Mouse (Mus musculus) embryonic facial prominence, embryonic 12.5 days (tissue): ENCODE results near the gene Ramac. TPM values are rescaled to one million over a fixed set of nuclear protein-coding genes. Genes with fewer than 3 reads are reported as not detected.

Experiments
- ATAC-seq: fragments of 200-750 bp; cut with Nextera tagmentation; 2 replicates; pipeline ENCODE4 v1.8.0; 2017; ENCODE audit not compliant: insufficient number of reproducible peaks, insufficient read depth, low FRiP score, low TSS enrichment
- H3K27ac ChIP-seq: fragments of 300-500 bp; sonication (generic); 2 replicates; pipeline ENCODE4 v1.5.1; 2016; ENCODE audit warnings: mild to moderate bottlenecking
- H3K27me3 ChIP-seq: fragments of 300-500 bp; sonication (generic); 2 replicates; pipeline ENCODE4 v1.6.1; 2016; ENCODE audit warnings: mild to moderate bottlenecking, moderate library complexity
- H3K36me3 ChIP-seq: fragments of 300-500 bp; sonication (generic); 2 replicates; pipeline ENCODE4 v1.6.1; 2016; ENCODE audit warnings: mild to moderate bottlenecking
- H3K4me1 ChIP-seq: fragments of 300-500 bp; sonication (generic); 2 replicates; pipeline ENCODE4 v1.6.1; 2016
- H3K4me2 ChIP-seq: fragments of 300-500 bp; sonication (generic); replicated peaks from 2 replicates; pipeline ENCODE4 v1.6.1; 2016; ENCODE audit warnings: mild to moderate bottlenecking, moderate library complexity
- H3K4me3 ChIP-seq: fragments of 300-500 bp; sonication (generic); 2 replicates; pipeline ENCODE4 v1.5.1; 2016; ENCODE audit warnings: mild to moderate bottlenecking
- H3K9ac ChIP-seq: fragments of 300-500 bp; sonication (generic); 2 replicates; pipeline ENCODE4 v1.6.1; 2016; ENCODE audit warnings: mild to moderate bottlenecking, moderate library complexity
- H3K9me3 ChIP-seq: fragments of 300-500 bp; sonication (generic); 2 replicates; pipeline ENCODE4 v1.6.1; 2016; ENCODE audit warnings: mild to moderate bottlenecking, moderate library complexity
- WGBS: fragments of 180-500 bp; shearing (Covaris S2); methylation state at CpG from one replicate; pipeline ENCODE4 v1.1.7; 2016; 5-methylcytosine and 5-hydroxymethylcytosine counted together
- polyA plus RNA-seq: library from polyadenylated mRNA; unstranded; fragments of >200 nt; fragmentation: Nextera tagmentation; extraction: Ambion mirVana; gene quantifications from 2 replicates; pipeline ENCODE4 v1.2.1, GENCODE M21; 2016

Gene Ramac
- polyA plus RNA-seq, 1 experiment from 2014 or later: 122 TPM

DNA sequence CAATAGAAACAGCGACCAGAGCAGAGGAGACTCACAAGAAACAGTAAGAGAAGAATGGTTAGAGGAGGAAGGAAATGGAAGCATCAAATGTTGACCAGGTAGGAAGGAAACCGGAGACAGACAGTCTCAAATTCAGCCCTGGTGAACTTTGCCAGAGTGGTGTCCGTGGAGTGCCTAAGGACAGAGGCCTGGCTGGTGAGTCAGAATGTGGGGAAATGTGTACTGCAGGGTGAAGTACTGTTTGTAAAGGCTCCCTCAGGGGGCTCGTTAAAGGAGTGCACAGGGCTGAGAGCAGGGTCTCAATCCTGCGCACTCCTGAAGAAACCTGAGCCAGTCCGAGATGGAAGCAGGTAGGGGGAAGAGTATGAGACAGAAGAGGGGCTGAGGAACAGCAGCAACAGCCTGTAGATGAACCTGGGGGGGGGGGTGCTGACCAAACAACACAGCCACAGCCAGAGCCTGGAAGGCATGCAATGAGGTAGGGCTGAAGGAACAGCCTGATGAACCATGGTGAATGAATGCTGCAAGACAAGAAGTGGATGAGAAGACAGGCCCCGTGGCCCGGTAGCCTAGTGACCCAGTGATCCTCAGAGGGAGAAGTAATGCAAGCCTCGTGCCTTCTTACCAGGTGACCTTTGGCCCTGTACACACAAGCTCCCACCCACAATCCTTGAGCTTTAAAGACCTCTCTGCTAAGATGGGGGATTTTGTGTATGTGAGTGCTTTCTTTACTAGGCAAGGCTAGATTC is 27.3 kb upstream of the Ramac start:
- no peak for ATAC-seq
- Histone ChIP-seq H3K36me3 (no peaks in the 10 kb centered on the region), H3K27ac (no peak overlapping the region), H3K4me1 (no peaks in the 10 kb centered on the region), H3K4me3 (no peak overlapping the region), H3K4me2 (no peak overlapping the region), H3K27me3 (no peaks in the 10 kb centered on the region), H3K9me3 (no peaks in the 10 kb centered on the region), H3K9ac (no peak overlapping the region)
- WGBS: 62% methylated on average over 9 of the region's 9 CpGs

DNA sequence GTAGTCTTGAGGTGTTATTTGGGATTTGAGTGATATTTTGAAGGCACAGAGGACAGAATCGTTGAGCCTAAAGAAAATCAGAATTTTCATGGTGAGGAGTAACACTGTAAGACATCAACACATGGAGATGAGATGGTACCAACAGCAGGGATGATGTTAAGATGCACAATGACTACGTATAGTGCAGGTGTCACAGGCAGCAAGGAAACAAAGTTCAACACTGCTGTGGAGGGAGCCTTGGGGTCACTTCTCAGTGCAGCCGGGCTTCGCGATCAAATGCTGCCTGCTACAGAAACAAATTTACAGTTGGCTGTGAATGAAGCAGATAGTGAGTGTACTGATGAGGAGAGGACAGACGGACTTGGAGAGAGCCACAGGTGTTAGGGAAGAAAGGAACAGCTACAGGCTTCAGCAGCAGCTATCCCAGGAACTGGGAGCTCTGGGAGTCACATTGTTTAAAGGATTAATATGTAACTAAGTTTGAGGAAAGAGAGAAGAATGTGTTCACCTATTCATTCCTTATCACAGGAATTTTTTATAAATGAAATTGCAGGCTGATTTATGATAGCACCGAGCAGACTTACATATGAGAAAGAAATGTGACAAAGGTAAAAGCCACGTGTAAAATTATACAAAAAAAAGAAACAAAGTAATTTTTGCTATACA is 23.9 kb upstream of the Ramac start:
- H3K9ac ChIP-seq: no peak overlapping the region
- WGBS: 76% methylated on average over 8 of the region's 8 CpGs
- no peaks in the 10 kb centered on the region for H3K36me3 ChIP-seq
- no peak for ATAC-seq
- H3K27me3 ChIP-seq: no peaks in the 10 kb centered on the region
- H3K27ac ChIP-seq: no peak overlapping the region
- H3K9me3 ChIP-seq: no peaks in the 10 kb centered on the region
- no peak overlapping the region for H3K4me2 ChIP-seq
- H3K4me1 ChIP-seq: no peaks in the 10 kb centered on the region
- H3K4me3 ChIP-seq: no peak overlapping the region

DNA sequence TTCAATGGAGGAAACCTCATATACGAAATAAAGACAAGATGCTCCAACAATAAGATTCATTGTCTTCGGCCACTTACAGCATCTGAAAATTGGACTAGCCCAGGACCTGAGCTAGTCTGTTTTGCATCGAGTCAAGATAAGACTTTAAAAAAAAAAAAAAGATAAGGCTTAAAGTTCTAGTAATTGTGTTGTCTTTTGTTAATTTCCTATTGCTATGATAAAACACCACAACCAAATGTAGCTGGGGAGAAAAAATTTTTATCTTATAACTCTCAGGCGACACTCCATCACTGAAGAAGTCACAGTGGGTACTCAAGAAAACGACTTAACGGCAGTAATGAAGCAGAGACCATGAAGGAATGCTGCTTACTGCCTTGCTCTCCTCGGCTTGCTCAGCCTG is 22.7 kb upstream of the Ramac start:
- no peak overlapping the region for H3K27ac ChIP-seq
- no peak overlapping the region for H3K4me2 ChIP-seq
- WGBS: 90% methylated on average over 7 of the region's 7 CpGs

DNA sequence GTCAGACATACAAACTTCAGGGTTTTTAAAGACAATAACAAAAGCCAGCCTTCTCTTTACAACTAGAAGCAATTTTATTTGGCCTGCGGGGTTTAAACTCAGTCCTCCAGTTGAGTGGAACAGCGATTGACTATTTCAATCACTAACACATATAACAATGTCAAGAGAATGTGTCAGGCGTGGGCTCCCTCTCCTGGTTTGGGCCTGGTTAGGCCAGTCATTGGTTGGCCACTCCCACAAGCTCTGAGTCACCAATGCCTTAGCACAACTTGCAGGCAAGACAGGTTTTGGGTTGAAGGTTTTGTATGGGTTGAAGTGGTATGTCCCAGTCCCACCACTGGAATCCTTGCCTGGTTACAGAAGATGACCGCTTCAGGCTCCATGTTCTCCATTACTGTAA is 18.6 kb upstream of the Ramac start:
- 74% methylated on average over 4 of the region's 4 CpGs for WGBS
- no peaks in the 10 kb centered on the region for H3K4me1 ChIP-seq
- no peak overlapping the region for H3K27ac ChIP-seq
- H3K4me3 ChIP-seq: no peak overlapping the region
- H3K27me3 ChIP-seq: no peaks in the 10 kb centered on the region
- no peaks in the 10 kb centered on the region for H3K36me3 ChIP-seq
- no peaks in the 10 kb centered on the region for H3K9me3 ChIP-seq
- H3K9ac ChIP-seq: no peak overlapping the region
- no peak overlapping the region for H3K4me2 ChIP-seq
- ATAC-seq: no peak

More for the DNA sequence above, 22.7 kb upstream of the Ramac start:
- H3K4me1 ChIP-seq: no peaks in the 10 kb centered on the region
- no peak overlapping the region for H3K9ac ChIP-seq
- H3K36me3 ChIP-seq: no peaks in the 10 kb centered on the region
- no peak for ATAC-seq
- no peaks in the 10 kb centered on the region for H3K9me3 ChIP-seq
- H3K4me3 ChIP-seq: no peak overlapping the region
- no peaks in the 10 kb centered on the region for H3K27me3 ChIP-seq

DNA sequence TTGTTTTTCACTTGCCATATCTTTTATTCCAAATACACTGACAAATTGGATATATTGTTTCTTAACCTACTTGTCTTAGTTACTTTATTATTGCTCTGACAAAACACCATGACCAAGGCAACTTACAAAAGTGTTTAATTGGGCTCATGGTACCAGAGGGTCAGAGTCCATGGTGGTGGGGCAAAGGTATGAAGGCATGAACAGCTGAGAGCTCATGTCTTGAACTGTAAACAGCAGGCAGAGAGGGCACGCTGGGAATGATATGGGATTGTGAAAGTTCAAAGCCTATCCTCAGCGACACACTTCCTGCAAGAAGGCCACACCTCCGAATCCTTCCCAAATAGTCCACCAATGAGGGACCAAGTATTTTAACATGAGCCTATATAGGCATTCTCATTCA is 14.8 kb upstream of the Ramac start:
- no peak overlapping the region for H3K4me2 ChIP-seq
- H3K4me3 ChIP-seq: no peak overlapping the region
- H3K27me3 ChIP-seq: no peaks in the 10 kb centered on the region
- H3K9ac ChIP-seq: no peak overlapping the region
- no peaks in the 10 kb centered on the region for H3K36me3 ChIP-seq
- H3K27ac ChIP-seq: no peak overlapping the region
- H3K9me3 ChIP-seq: no peaks in the 10 kb centered on the region
- no peaks in the 10 kb centered on the region for H3K4me1 ChIP-seq
- ATAC-seq: no peak
- WGBS: 83% methylated on average over 3 of the region's 3 CpGs

DNA sequence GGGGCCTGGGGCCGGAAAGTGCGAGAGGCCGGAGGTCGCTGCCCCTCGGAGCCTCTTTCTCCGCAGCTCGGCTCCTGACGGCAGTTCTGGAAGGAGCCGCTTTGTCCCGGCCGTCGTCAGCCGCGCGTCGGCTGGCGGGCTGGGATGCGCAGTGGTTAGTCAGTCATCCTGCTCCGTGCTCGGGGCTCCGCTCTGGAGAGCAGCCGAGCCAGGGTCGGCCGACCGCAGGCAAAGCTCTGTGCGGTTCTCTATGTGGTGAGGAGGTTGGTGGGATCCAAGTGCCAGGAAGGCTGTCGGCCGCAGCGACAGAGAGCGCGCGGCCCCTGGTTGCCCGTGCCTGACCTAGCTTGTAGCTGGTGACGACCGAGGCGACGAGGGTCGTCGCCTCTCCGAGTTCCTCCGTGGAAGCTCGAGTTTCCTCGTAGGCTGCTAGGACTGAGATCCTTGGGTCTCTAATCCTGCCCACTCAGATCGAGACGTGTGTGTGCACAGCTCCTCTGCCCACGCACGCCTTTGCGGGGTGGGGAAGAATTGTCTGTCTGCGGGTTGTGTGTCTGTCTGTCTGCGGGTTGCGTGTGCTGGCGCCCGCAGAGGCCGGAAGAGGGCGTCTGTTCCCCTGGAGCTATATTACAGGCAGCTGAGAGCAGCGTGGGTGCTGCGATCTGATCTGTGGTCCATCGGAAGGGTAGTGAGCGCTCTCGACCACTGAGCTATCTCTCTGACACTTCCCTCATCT is 553 bp downstream of the Ramac start:
- peak; percentile 77 for ATAC-seq
- Histone ChIP-seq H3K9me3 (no peaks in the 10 kb centered on the region), H3K36me3 (no peaks in the 10 kb centered on the region), H3K27ac (peak overlapping the region; percentile 85), H3K27me3 (no peaks in the 10 kb centered on the region), H3K4me3 (peak overlapping the region; percentile 96), H3K9ac (peak overlapping the region; percentile 80), H3K4me2 (peak overlapping the region; percentile 72), H3K4me1 (peaks cover 17% of the 10 kb centered on the region; the same call in 1 of the 2 replicates)
- 2% methylated on average over 60 of the region's 60 CpGs for WGBS

DNA sequence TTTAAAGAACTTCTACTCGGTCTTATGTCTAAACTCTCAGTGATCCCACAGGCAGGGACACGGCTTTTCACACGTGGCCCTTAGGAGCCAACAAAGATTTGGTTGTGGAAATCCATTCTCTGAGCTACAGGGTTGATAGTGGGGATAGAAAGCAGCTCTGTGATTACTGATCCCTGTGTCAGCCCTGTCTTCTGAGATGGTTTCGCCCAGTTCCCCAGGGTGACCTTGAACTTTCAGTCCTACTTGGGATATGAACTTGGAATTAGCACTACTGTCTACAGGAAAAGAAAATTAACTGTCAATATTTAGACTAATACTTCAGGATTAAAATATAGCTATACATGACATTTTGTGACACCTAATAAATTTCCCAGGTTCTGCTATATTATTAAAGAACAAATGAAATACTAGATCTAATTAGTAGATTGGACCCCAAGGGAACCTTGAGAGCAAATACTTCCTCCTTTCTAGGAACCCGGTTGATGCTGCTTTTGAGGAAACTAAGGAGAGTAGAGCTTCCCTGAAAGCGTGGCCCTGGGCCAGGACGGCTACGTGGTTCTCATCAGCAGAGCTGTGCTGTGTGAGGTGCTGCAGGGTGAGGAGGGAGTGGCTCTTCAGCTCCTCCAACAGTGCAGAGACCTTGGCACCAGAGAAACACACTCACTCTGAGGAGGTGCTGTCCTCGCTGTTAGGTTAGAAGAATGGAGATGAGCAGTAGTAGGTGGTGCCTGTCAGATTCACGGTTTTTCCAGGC is 10.2 kb downstream of the Ramac start:
- Histone ChIP-seq H3K27ac (no peak overlapping the region), H3K4me2 (no peak overlapping the region), H3K4me1 (no peaks in the 10 kb centered on the region), H3K9ac (no peak overlapping the region), H3K27me3 (no peaks in the 10 kb centered on the region), H3K36me3 (0 out of 2 replicates have a peak, but pooled peaks cover 4% of the 10 kb centered on the region), H3K9me3 (no peaks in the 10 kb centered on the region), H3K4me3 (no peak overlapping the region)
- ATAC-seq: no peak
- WGBS: 78% methylated on average over 10 of the region's 10 CpGs

DNA sequence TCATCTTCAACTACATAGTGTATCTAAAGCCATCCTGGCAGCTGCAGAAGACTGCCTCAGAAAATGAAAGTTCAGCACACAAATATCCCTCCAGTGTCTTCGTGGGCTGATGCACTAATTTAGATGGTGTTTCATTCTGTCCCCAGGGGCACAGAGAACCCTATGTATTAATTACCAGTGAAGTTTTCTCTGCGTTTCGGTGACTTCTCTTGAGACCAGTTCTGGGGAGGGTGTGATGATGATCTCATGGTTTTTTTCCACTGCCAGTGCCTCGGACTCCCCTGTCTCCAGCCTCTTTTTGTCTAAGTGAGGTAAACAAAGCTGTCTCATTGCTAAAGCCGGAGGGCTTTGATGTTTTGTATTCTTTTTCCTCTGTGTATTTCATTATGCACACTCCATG is 12.6 kb downstream of the Ramac start:
- ATAC-seq: no peak
- H3K4me3 ChIP-seq: no peak overlapping the region
- peaks cover 19% of the 10 kb centered on the region for H3K36me3 ChIP-seq
- H3K9ac ChIP-seq: no peak overlapping the region
- H3K27ac ChIP-seq: no peak overlapping the region
- no peaks in the 10 kb centered on the region for H3K27me3 ChIP-seq
- no peaks in the 10 kb centered on the region for H3K4me1 ChIP-seq
- no peak overlapping the region for H3K4me2 ChIP-seq
- H3K9me3 ChIP-seq: 0 out of 2 replicates have a peak, but pooled peaks cover under 1% of the 10 kb centered on the region
- WGBS: 79% methylated on average over 5 of the region's 5 CpGs

DNA sequence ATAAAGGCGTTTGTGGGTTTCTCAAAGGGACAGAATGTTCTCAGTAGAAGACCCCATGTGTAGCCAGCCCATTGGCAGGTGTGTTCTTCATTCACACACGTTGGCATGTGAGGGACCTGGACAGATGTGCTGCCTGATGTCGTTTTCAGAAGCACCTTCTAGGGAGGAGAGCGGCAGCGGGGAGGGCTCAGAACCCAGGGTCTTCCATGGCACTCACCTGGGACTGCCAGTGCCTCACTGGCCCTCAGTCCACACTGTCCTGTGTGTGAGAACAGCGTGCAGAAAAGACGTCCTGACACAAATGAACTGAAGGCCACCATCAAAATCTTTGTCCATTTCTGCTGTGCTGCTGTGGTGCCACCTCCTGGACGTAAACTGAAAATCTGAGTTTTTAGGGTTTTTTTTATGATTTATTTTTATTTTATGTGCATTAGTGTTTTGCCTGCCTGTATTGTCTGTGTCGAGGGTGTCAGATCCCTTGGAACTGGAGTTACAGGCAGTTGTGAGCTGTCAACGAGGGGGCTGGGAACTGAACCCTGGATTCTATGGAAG is 15.0 kb downstream of the Ramac start:
- WGBS: 75% methylated on average over 10 of the region's 10 CpGs
- no peaks in the 10 kb centered on the region for H3K4me1 ChIP-seq
- ATAC-seq: peak; percentile 56; the same call in 1 of the 2 replicates
- H3K9me3 ChIP-seq: peaks cover 6% of the 10 kb centered on the region; the same call in 1 of the 2 replicates
- H3K36me3 ChIP-seq: peaks cover 33% of the 10 kb centered on the region
- H3K27me3 ChIP-seq: no peaks in the 10 kb centered on the region
- no peak overlapping the region for H3K9ac ChIP-seq
- H3K4me2 ChIP-seq: no peak overlapping the region
- H3K27ac ChIP-seq: no peak overlapping the region
- H3K4me3 ChIP-seq: no peak overlapping the region

DNA sequence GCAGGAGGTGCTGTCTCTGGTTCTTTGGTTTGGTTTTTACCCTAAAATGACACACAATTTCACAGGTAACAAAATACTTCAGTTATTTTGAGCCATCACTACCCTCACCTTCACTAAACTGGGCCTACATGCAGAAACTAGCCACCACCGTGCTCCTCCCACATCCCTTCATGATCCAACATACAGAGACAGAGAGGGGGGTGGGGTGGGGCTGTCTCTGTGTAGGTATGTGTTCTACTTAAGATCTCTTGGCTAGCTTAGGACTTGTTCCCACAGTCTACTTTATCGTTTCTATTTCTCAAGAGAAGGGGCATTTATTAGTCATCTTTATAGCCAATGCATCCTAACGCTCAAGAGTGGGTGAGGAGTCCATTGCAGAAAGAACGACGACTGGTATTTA is 25.8 kb downstream of the Ramac start:
- 0 out of 2 replicates have a peak, but pooled peaks cover 5% of the 10 kb centered on the region for H3K4me1 ChIP-seq
- ATAC-seq: no peak
- peak overlapping the region; percentile 97 for H3K27ac ChIP-seq
- H3K27me3 ChIP-seq: no peaks in the 10 kb centered on the region
- 9% methylated on average over 5 of the region's 5 CpGs for WGBS
- H3K9me3 ChIP-seq: no peaks in the 10 kb centered on the region
- peak overlapping the region; percentile 78 for H3K4me2 ChIP-seq
- peak overlapping the region; percentile 78 for H3K9ac ChIP-seq
- H3K36me3 ChIP-seq: peaks cover 19% of the 10 kb centered on the region
- H3K4me3 ChIP-seq: peak overlapping the region; percentile 59
